Mouse (Mus musculus) heart, postnatal 0 days (tissue): ENCODE measurements at regions not wholly inside any gene's neighbourhood (a gene's known extent, or its start where the extent isn't known, plus 50 kb on each side); places are given as distances from the start of the nearest gene placed in this dataset.

Source experiments
- CTCF ChIP-seq: IDR thresholded peaks from 2 replicates; pipeline ENCODE4 v1.5.1; 2016; ENCODE audit warnings: antibody characterized with exemption, control low read depth, low read depth
- EP300 ChIP-seq: IDR thresholded peaks from 2 replicates; pipeline ENCODE4 v1.6.1; 2016; ENCODE audit warnings: antibody characterized with exemption, low read depth

GRCm38 (mm10) chr13:102036819-102037624 lies 269.0 kb upstream of the Pik3r1 start:
- TF ChIP-seq CTCF (no peak), EP300 (no peak)
